Mouse (Mus musculus): ENCODE results near the gene Gtpbp8.

Gtpbp8 gene

DNA sequence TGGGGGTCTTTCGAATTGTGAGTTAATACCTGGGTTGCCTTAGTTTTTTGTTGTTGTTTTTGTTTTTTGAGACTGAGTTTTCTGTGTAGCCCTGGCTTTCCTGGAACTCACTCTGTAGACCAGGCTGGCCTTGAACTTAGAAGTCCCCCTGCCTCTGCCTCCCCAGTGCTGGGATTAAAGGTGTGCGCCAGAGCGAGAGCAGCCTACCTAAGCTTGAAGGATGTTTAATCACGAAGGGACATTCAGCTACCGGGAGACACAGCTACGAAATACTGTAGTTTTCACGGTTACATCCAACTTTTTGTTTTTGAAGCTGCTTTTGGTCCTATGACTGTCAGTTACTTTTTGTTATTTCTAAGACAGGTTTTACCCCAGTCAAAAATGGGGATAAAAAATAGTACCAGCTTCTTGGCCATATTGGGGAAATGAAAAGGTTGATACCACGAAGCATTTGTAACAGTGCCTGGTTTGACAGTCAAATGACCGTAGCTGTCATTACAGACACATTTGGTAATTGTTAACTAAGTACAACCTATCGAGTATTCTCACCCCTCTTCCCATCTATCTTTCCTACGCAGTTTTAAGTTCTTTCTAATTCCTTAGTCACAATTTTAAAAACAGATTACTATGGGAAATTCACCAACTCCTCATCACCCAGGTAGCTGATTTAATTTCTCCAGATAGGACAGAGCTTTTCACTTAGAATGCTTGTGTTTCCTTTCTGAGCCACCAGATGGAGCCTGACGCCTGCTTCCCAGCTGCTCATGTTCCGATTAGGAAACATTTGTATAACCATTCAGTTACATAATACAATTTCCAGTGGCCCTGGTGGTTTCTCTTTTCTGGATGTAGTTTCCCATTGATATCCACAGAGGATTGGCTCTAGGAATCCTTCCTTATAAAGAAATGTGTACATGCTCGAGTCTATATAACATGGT is 20.6 kb downstream of the Gtpbp8 start:
- peak; percentile 88 for DNase-seq (ENCODE audit: low spot score)

- DNase-seq (ENCODE audit: low spot score), result peak; percentile 74
These were observed 21.3 kb downstream of the Gtpbp8 start for GRCm38 (mm10) chr16:44724847-44725246.

DNA sequence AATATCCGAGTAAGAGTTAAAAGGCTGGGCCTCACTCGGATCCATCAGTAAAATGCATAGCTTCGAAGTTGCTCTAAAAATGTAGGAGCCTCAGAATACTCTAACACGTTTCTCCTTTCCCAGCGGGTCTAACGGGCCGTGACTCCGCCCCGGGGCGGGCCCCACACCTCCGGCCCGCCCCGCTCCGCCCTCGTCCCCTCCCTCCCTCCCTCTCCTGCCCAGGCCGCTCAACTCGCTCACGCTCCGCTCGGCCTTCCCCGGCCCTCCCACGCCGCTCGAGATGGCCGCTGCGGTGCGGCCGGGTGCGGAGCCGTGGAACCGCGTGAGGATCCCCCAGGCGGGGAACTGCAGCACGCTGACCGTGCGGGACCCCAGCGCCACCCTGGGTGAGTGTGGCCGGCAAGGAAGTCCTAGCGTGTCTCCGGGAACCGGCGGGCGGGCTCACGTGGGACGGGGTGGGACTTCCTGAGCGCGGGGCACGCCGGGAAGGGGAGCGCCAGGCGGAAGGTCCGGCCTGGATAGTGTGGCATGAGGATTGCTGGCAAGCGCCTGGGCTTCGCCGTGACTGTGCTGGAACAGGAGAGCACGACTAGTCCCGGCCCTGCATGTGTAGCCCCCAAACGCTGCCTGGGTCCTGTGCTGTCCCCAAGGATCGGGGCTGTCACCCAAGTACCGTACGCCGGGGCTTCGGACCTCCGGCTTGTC is 21.9 kb downstream of the Gtpbp8 start, which contains the start of gene Nepro:
Gene Nepro, plus strand, starts transcription at position 219 of the 705 bp plus-strand sequence.
- peak; percentile 90 for DNase-seq (ENCODE audit: low spot score)

GRCm38 (mm10) chr16:44722666-44723065 is 23.5 kb downstream of the Gtpbp8 start:
- DNase-seq (ENCODE audit: low spot score), result no peak

- peak; percentile 61 for DNase-seq (ENCODE audit: low spot score)
These were observed 25.6 kb downstream of the Gtpbp8 start for GRCm38 (mm10) chr16:44720518-44720917.

GRCm38 (mm10) chr16:44719349-44719748 is 26.8 kb downstream of the Gtpbp8 start:
- no peak for DNase-seq (ENCODE audit: low spot score)

- no peak for DNase-seq (ENCODE audit: low spot score)
These were observed 28.3 kb downstream of the Gtpbp8 start for GRCm38 (mm10) chr16:44717838-44718237.

DNA sequence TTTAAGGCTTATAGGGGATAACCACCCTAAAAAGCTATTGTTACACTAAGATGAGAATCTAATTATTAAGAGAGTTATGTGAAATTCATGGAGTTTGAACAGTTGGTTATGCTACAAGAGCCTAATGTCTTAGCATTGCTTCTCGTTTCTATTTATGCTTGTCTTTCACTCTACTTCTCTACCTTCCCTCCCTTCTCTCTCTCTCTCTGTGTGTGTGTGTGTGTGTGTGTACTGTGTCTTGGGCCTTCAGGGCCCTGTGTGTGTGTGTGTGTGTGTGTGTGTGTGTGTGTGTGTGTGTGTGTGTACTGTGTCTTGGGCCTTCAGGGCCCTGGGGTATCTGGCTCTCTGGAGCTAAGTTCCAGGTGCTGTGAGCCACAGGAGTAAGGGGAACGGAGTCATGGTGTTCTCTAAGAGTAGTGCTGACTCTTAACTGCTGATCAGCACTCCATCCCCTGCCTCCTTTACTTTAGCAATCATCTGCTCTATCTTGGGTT is 29.0 kb downstream of the Gtpbp8 start:
- DNase-seq (ENCODE audit: low spot score), result no peak

DNA sequence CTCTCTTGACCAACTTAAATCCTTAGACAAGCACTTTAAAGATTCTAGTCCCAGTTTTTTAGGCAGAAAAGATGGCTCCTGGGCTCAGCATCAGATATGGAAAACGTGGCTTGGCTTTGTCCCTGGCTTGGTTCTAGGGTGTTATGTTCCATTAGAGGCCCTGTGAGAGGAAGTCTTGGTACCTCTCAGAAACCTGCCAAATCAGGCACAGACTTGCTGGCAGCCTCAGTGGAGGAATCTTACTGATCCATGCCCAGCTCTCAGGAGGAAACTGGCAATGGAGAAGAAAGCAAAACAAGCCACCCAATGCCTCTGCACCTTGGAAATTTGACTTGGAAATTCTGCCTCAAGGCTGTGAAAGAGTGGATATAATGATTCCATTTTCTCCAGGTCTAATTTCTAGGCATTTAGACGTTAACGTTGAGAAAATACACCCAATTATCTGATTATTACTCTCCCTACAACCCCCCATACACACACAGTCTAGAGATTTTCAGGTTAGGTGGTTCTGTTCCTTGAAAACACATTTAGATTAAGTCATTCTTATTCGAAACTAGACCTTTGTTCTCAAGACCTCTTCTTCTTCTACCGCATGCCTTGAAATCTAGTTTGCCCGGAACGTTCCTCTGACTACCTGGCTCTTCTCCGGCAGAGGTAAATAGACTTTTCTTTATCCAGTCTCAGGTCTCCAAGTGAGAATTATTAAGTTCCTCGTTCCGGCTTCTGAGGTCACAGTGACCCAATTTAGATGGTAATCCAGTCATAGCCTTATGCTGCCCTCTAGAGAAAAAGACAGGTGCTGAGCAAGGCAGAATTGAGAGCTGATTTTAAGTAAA is 29.6 kb downstream of the Gtpbp8 start:
- peak; percentile 80 for DNase-seq (ENCODE audit: low spot score)

DNA sequence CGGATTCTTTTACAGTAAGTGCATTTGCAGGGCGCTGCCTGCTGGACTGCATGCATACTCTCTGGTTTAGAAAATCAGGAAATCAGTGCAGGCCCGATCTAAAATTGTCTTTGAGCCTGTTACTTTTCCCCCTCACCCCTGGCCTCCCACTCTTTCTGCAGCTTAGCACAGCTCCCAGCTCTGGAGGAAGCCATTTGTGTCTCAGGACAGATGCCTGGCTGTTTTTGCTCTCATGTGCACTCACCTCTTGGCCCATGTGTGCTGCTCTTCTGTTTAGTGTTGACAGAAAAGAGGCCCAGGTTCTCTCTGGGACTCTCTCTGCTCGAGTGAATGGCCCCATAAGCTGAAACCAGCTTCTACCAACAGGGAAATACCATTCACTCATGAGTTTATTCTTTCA is 42.7 kb downstream of the Gtpbp8 start:
- no peak for DNase-seq (ENCODE audit: low spot score)

DNA sequence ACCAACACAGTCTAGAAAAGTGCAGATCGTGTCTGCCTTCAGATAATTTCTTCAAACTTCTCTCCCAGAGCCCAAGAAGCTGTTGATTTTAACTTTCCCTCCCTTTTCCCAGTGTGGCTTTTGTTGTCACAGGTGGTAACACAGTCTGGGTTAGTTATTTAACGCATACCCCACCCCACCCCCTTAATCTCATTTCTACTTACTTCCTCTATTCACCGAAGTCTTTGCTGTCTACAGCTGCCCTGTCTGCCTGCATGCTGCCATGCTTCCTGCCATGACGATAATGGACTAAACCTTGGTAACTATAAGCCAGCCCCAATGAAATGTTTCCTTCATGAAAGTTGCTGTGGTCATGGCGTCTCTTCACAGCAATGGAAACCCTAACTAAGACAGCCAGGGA is 43.9 kb downstream of the Gtpbp8 start:
- no peak for DNase-seq (ENCODE audit: low spot score)

GRCm38 (mm10) chr16:44701155-44701554 is 45.0 kb downstream of the Gtpbp8 start:
- no peak for DNase-seq (ENCODE audit: low spot score)

GRCm38 (mm10) chr16:44697473-44698205 is 48.5 kb downstream of the Gtpbp8 start:
- no peak for DNase-seq (ENCODE audit: low spot score)

- DNase-seq (ENCODE audit: low spot score), result no peak
These were observed 50.1 kb downstream of the Gtpbp8 start for GRCm38 (mm10) chr16:44695859-44696620.

- DNase-seq (ENCODE audit: low spot score), result no peak
These were observed 50.8 kb downstream of the Gtpbp8 start for GRCm38 (mm10) chr16:44695214-44695858.

GRCm38 (mm10) chr16:44693695-44694094 is 52.5 kb downstream of the Gtpbp8 start:
- DNase-seq (ENCODE audit: low spot score), result no peak

DNA sequence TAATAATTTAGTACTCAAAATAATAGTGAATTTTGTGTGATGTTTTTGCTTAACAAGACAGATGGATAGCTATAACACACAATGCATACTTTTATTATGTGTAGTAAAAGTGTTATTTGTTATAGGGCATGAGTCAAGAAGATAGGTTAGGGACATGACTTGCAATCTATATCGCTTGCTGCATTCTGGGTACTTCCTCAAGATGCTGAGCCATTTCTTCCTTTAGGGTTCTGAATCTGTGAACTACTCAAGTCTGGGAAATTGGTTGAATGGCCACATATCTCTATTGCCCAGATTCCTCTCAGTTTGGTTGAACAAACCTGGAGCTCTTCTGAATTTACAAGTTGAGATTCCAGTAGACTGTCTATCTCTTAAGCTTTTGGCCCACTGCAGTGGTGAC is 53.6 kb downstream of the Gtpbp8 start:
- DNase-seq (ENCODE audit: low spot score), result no peak

- DNase-seq (ENCODE audit: low spot score), result no peak
These were observed 54.5 kb downstream of the Gtpbp8 start for GRCm38 (mm10) chr16:44691561-44692141.

DNA sequence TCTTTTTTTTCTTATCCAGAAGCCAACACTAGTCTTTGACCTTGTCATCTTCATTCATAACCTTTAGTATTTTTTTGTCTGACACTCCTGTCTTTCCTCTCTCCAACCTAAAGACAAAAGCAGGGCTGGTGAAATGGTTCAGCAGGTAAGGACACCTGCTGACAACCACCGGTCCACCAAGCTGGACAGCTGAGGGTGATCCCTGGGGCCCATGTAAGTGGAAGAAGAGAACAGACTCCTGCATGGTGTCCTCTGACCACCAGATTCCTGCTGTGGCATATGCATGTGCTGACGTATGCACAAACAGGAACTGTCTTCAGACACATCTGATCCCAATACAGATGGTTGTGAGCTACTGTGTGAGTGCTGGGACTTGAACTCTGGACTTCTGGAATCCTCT is 55.1 kb downstream of the Gtpbp8 start:
- no peak for DNase-seq (ENCODE audit: low spot score)

GRCm38 (mm10) chr16:44690501-44690900 is 55.7 kb downstream of the Gtpbp8 start:
- DNase-seq (ENCODE audit: low spot score), result no peak
